Mouse (Mus musculus): ENCODE results near the gene Ccdc9b. TPM values are rescaled to one million over a fixed set of nuclear protein-coding genes. Genes with fewer than 3 reads are reported as not detected.

The Ccdc9b gene
- polyA plus RNA-seq, 1 experiment from 2014 or later: 0.95 TPM

DNA sequence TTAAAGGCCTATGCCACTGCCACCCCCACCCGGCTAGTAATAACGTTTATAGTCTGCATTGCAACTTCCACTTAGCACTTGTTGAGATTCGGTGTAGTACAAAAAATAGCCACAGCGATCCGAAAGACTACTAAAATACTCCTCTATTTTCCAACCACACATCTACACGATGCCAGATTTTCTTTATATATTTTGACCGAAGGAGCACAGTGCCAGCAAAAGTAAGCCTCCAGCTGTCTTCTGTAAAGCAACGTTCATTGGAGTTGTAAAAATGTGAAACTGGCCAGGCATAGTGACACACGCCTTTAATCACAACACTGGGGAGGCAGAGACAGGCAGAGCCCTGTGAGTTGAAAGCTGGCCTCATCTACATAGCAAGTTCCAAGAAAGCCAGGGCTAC lies 21.3 kb downstream of the Ccdc9b start:
- Histone ChIP-seq H3K27me3 (ENCODE audit: insufficient read depth, low read length) (peaks cover 7% of the 10 kb centered on the region), H3K9ac (ENCODE audit: low read depth, low read length) (no peak overlapping the region), H3K36me3 (ENCODE audit: insufficient read depth, low read length) (no peaks in the 10 kb centered on the region), H3K4me1 (replicated peaks; ENCODE audit: insufficient read depth, low read length) (peaks cover 7% of the 10 kb centered on the region), H3K4me2 (ENCODE audit: low read length) (no peak overlapping the region), H3K9me3 (replicated peaks; ENCODE audit: low read length) (no peaks in the 10 kb centered on the region), H3K4me3 (replicated peaks; ENCODE audit: low read depth, low read length) (no peak overlapping the region), H3K27ac (no peak overlapping the region)
- TF ChIP-seq CTCF (IDR thresholded peaks at IDR 0.05; ENCODE audit: low read depth): no peak
- WGBS: 60% methylated on average over 9 of the region's 9 CpGs
- DNase-seq (ENCODE audit: low spot score) (no peak), ATAC-seq (replicated peaks; ENCODE audit: low FRiP score, low read depth) (no peak)

DNA sequence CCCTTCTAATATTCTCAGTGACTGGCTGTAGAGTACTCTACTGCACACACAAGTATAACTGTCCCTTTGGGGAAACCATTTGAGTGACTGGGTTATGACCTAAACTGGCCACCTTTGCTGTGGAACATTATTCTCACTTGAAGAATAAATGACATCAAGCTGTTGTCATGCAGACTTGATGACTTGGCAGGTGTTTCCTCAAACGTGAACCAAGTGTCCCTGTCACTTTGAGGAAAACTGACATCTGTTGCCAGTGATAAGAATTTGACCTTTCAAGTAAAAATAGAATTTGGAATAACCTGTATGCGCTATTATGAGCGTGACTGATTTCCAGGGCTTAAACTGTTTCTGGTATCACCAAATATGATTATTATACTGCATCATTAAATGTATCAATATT lies 22.1 kb downstream of the Ccdc9b start:
- Histone ChIP-seq H3K9ac (ENCODE audit: low read depth, low read length) (no peak overlapping the region), H3K4me1 (replicated peaks; ENCODE audit: insufficient read depth, low read length) (peaks cover 7% of the 10 kb centered on the region), H3K4me3 (replicated peaks; ENCODE audit: low read depth, low read length) (no peak overlapping the region), H3K27me3 (ENCODE audit: insufficient read depth, low read length) (peaks cover 7% of the 10 kb centered on the region), H3K9me3 (replicated peaks; ENCODE audit: low read length) (no peaks in the 10 kb centered on the region), H3K4me2 (ENCODE audit: low read length) (no peak overlapping the region), H3K36me3 (ENCODE audit: insufficient read depth, low read length) (no peaks in the 10 kb centered on the region), H3K27ac (no peak overlapping the region)
- no peak for ATAC-seq (replicated peaks; ENCODE audit: low FRiP score, low read depth)
- 59% methylated on average over 3 of the region's 3 CpGs for WGBS
- no peak for TF ChIP-seq CTCF (IDR thresholded peaks at IDR 0.05; ENCODE audit: low read depth)
- no peak for DNase-seq (ENCODE audit: low spot score)

DNA sequence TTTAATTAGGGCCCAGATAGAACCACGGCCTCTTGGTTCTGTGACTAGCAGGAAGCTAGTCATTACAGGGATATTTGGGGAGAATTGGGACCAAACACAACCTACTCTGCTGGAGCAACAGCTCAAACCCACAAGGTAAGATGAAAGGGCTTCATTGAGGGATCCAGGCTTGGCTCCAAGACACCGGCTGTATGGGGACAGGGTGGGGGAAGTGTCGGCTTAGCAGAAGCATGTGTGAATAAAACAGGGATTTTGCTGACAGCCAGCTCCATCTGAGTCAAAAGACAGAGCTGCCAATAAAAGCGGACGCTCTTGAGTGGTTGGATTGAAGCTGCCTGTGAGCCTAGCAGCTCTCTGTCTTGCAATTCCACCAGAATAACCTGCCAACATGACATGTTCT lies 29.1 kb downstream of the Ccdc9b start:
- H3K9ac ChIP-seq (ENCODE audit: low read depth, low read length): no peak overlapping the region
- H3K9me3 ChIP-seq (replicated peaks; ENCODE audit: low read length): no peaks in the 10 kb centered on the region
- H3K4me1 ChIP-seq (replicated peaks; ENCODE audit: insufficient read depth, low read length): peaks cover 5% of the 10 kb centered on the region
- 0 out of 2 replicates have a peak, but pooled peaks cover 3% of the 10 kb centered on the region for H3K27me3 ChIP-seq (ENCODE audit: insufficient read depth, low read length)
- no peaks in the 10 kb centered on the region for H3K36me3 ChIP-seq (ENCODE audit: insufficient read depth, low read length)
- WGBS: 49% methylated on average over 5 of the region's 5 CpGs
- ATAC-seq (replicated peaks; ENCODE audit: low FRiP score, low read depth) (no peak), DNase-seq (ENCODE audit: low spot score) (no peak)
- no peak overlapping the region for H3K4me2 ChIP-seq (ENCODE audit: low read length)
- H3K27ac ChIP-seq: no peak overlapping the region
- no peak for TF ChIP-seq CTCF (IDR thresholded peaks at IDR 0.05; ENCODE audit: low read depth)
- H3K4me3 ChIP-seq (replicated peaks; ENCODE audit: low read depth, low read length): no peak overlapping the region

GRCm38 (mm10) chr2:118731981-118732380 lies 30.5 kb downstream of the Ccdc9b start:
- no peak for TF ChIP-seq CTCF (IDR thresholded peaks at IDR 0.05; ENCODE audit: low read depth)

DNA sequence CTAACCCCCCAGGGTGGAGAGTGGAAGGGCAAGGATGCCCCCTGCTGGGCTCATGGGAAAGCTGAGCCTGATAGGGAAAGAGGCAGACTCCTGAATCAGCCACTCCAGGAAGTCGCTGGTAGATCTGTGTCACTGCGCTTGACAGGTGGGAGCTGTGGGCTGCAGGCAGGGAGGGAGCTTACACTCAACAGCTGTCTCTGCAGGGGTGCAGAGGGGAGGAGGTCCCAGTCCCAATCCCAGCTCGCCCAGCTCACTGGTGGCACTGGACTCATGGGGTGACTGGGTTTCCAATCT lies 31.9 kb downstream of the Ccdc9b start:
- Histone ChIP-seq H3K4me1 (replicated peaks; ENCODE audit: insufficient read depth, low read length) (peaks cover 11% of the 10 kb centered on the region), H3K9me3 (replicated peaks; ENCODE audit: low read length) (no peaks in the 10 kb centered on the region), H3K27me3 (ENCODE audit: insufficient read depth, low read length) (0 out of 2 replicates have a peak, but pooled peaks cover 3% of the 10 kb centered on the region), H3K9ac (ENCODE audit: low read depth, low read length) (no peak overlapping the region), H3K4me2 (ENCODE audit: low read length) (no peak overlapping the region), H3K27ac (no peak overlapping the region), H3K4me3 (replicated peaks; ENCODE audit: low read depth, low read length) (no peak overlapping the region), H3K36me3 (ENCODE audit: insufficient read depth, low read length) (no peaks in the 10 kb centered on the region)
- TF ChIP-seq CTCF (IDR thresholded peaks at IDR 0.05; ENCODE audit: low read depth): peak; percentile 86
- DNase-seq (ENCODE audit: low spot score): peak; percentile 74
- 12% methylated on average over 3 of the region's 3 CpGs for WGBS
- no peak for ATAC-seq (replicated peaks; ENCODE audit: low FRiP score, low read depth)

More at GRCm38 (mm10) chr2:118731981-118732380, 30.5 kb downstream of the Ccdc9b start:
- H3K4me3 ChIP-seq (replicated peaks; ENCODE audit: low read depth, low read length): no peak overlapping the region
- H3K27me3 ChIP-seq (ENCODE audit: insufficient read depth, low read length): 0 out of 2 replicates have a peak, but pooled peaks cover 3% of the 10 kb centered on the region
- H3K9me3 ChIP-seq (replicated peaks; ENCODE audit: low read length): no peaks in the 10 kb centered on the region
- WGBS: 83% methylated on average over 5 of the region's 5 CpGs
- DNase-seq (ENCODE audit: low spot score): no peak
- ATAC-seq (replicated peaks; ENCODE audit: low FRiP score, low read depth): no peak
- no peak overlapping the region for H3K9ac ChIP-seq (ENCODE audit: low read depth, low read length)
- H3K36me3 ChIP-seq (ENCODE audit: insufficient read depth, low read length): no peaks in the 10 kb centered on the region
- no peak overlapping the region for H3K4me2 ChIP-seq (ENCODE audit: low read length)
- H3K27ac ChIP-seq: no peak overlapping the region
- peaks cover 11% of the 10 kb centered on the region for H3K4me1 ChIP-seq (replicated peaks; ENCODE audit: insufficient read depth, low read length)

- no peak overlapping the region for H3K27ac ChIP-seq
- 28% methylated on average over 8 of the region's 8 CpGs for WGBS
- H3K4me2 ChIP-seq (ENCODE audit: low read length): no peak overlapping the region
- no peak for TF ChIP-seq CTCF (IDR thresholded peaks at IDR 0.05; ENCODE audit: low read depth)
- no peak overlapping the region for H3K9ac ChIP-seq (ENCODE audit: low read depth, low read length)
- ATAC-seq (replicated peaks; ENCODE audit: low FRiP score, low read depth) (no peak), DNase-seq (ENCODE audit: low spot score) (no peak)
- H3K36me3 ChIP-seq (ENCODE audit: insufficient read depth, low read length): no peaks in the 10 kb centered on the region
- no peaks in the 10 kb centered on the region for H3K9me3 ChIP-seq (replicated peaks; ENCODE audit: low read length)
- H3K4me1 ChIP-seq (replicated peaks; ENCODE audit: insufficient read depth, low read length): peaks cover 11% of the 10 kb centered on the region
- H3K27me3 ChIP-seq (ENCODE audit: insufficient read depth, low read length): 0 out of 2 replicates have a peak, but pooled peaks cover 3% of the 10 kb centered on the region
- no peak overlapping the region for H3K4me3 ChIP-seq (replicated peaks; ENCODE audit: low read depth, low read length)
These were observed 32.4 kb downstream of the Ccdc9b start for GRCm38 (mm10) chr2:118729816-118730621.

Data from kidney, postnatal 0 days (tissue).